Mouse (Mus musculus): ENCODE measurements around the gene Mrgpra3. TPM values are rescaled to one million over a fixed set of nuclear protein-coding genes. Genes with fewer than 3 reads are reported as not detected.

The Mrgpra3 gene
- polyA plus RNA-seq (2012; fragmentation: generic; extraction: Trizol): not detected
- long read RNA-seq, experiment 1: 0 reads
- long read RNA-seq, experiment 2: 0 reads

DNA sequence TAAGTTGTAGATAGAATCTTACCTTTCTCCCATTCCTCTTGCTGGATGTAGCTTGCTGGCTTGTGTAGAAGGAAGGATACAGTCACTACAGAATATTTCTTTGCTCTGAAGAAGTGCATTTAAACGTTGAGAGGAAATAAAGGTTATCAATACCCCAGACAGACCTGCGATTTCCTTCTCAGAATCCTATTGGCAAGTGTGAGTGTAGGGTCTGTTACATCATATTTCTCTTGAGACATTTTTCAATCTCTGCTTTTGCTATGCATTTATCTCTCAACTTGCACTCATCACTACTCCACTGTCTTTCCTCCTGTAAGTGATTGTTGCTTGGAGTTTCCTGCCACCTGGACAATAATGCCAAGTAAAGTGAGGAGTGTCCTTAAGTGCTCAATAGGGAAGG lies at the start of gene Mrgpra3:
Gene Mrgpra3 (minus strand): TSS at position 101 of the 400 bp plus-strand sequence.
- H3K36me3 ChIP-seq (ENCODE audit: control insufficient read depth, insufficient read depth): no peaks in the 10 kb centered on the region
- no peaks in the 10 kb centered on the region for H3K27me3 ChIP-seq (ENCODE audit: control insufficient read depth, insufficient read depth, insufficient read length)
- H3K79me2 ChIP-seq (ENCODE audit: control insufficient read depth, insufficient read depth): no peaks in the 10 kb centered on the region
- TF ChIP-seq MYOG (IDR thresholded peaks at IDR 0.05; ENCODE audit: control insufficient read depth, extremely low read depth, insufficient read length): no peak
- TF ChIP-seq CEBPB (IDR thresholded peaks at IDR 0.05; ENCODE audit: low read depth): no peak
- no peak for TF ChIP-seq USF1 (IDR thresholded peaks at IDR 0.05; ENCODE audit: low read depth)
- no peak for TF ChIP-seq FOSL1 (IDR thresholded peaks at IDR 0.05; ENCODE audit: insufficient read depth, low read length, poor library complexity, severe bottlenecking)
- no peak for TF ChIP-seq MAX (IDR thresholded peaks at IDR 0.05)
- no peak for TF ChIP-seq MYOD1 (IDR thresholded peaks at IDR 0.05; ENCODE audit: control insufficient read depth, insufficient read length, low read depth)
- no peak for TF ChIP-seq CTCF (IDR thresholded peaks at IDR 0.05; ENCODE audit: control insufficient read depth, insufficient read depth, insufficient read length)
- no peaks in the 10 kb centered on the region for H3K79me3 ChIP-seq (ENCODE audit: low read depth)
- no peak within 1 kb of the TSS for H3ac ChIP-seq (ENCODE audit: control insufficient read depth, insufficient read length, low read depth)
- H3K4me3 ChIP-seq (ENCODE audit: insufficient read depth, poor library complexity, severe bottlenecking): no peak within 1 kb of the TSS

Other genes starting within 250 kb of the Mrgpra3 start
- gene Mrgpra1, start 247.1 kb downstream of the Mrgpra3 start, polyA plus RNA-seq (2012; fragmentation: generic; extraction: Trizol): not detected
- gene Mrgpra2a, start 149.2 kb downstream of the Mrgpra3 start, polyA plus RNA-seq (2012; fragmentation: generic; extraction: Trizol): not detected
- not detected for gene Mrgpra2b, start 72.5 kb downstream of the Mrgpra3 start, polyA plus RNA-seq (2012; fragmentation: generic; extraction: Trizol)

All from C2C12 (cell line).